Mouse (Mus musculus) limb, embryonic 14.5 days (tissue): ENCODE measurements around the gene Srms. TPM values are rescaled to one million over a fixed set of nuclear protein-coding genes. Genes with fewer than 3 reads are reported as not detected.

ENCODE experiments used
- ATAC-seq: fragments of 200-750 bp; cut with Nextera tagmentation; 2 replicates; pipeline ENCODE4 v1.8.0; 2017; ENCODE audit warnings: low read depth, moderate number of reproducible peaks, moderate TSS enrichment; ENCODE audit not compliant: low FRiP score
- DNase-seq: peaks from one replicate; pipeline ENCODE4 v3.0.0-alpha.2; 2015; ENCODE audit warnings: low spot score
- H3K27ac ChIP-seq: fragments of 300-500 bp; sonication (generic); replicated peaks from 2 replicates; pipeline ENCODE4 v1.5.1; 2014; ENCODE audit warnings: low read depth, mild to moderate bottlenecking, low read length, moderate library complexity, mixed read lengths
- H3K27me3 ChIP-seq: fragments of 300-500 bp; sonication (generic); 2 replicates; pipeline ENCODE4 v1.6.1; 2014; ENCODE audit warnings: low read length, mixed read lengths; ENCODE audit not compliant: control insufficient read depth, insufficient read depth
- H3K36me3 ChIP-seq: fragments of 300-500 bp; sonication (generic); 2 replicates; pipeline ENCODE4 v1.6.1; 2014; ENCODE audit warnings: mild to moderate bottlenecking, low read length, moderate library complexity, mixed read lengths; ENCODE audit not compliant: control insufficient read depth, insufficient read depth
- H3K4me1 ChIP-seq: fragments of 300-500 bp; sonication (generic); 2 replicates; pipeline ENCODE4 v1.6.1; 2014; ENCODE audit warnings: antibody characterized with exemption, low read length, mixed read lengths; ENCODE audit not compliant: control insufficient read depth, insufficient read depth
- H3K4me2 ChIP-seq: fragments of 300-500 bp; sonication (generic); replicated peaks from 2 replicates; pipeline ENCODE4 v1.6.1; 2014; ENCODE audit warnings: low read depth, mild to moderate bottlenecking, low read length, moderate library complexity; ENCODE audit not compliant: severe bottlenecking
- H3K4me3 ChIP-seq: fragments of 300-500 bp; sonication (generic); replicated peaks from 2 replicates; pipeline ENCODE4 v1.5.1; 2014; ENCODE audit warnings: low read length
- H3K9ac ChIP-seq: fragments of 300-500 bp; sonication (generic); 2 replicates; pipeline ENCODE4 v1.6.1; 2014; ENCODE audit warnings: mild to moderate bottlenecking, low read depth, low read length, moderate library complexity; ENCODE audit not compliant: severe bottlenecking
- H3K9me3 ChIP-seq: fragments of 300-500 bp; sonication (generic); 2 replicates; pipeline ENCODE4 v1.6.1; 2016; ENCODE audit warnings: low read length; ENCODE audit not compliant: control insufficient read depth
- POLR2A ChIP-seq: fragments of 200-500 bp; IDR thresholded peaks from 2 replicates; pipeline ENCODE4 v1.8.0; 2012; ENCODE audit warnings: inconsistent platforms, mild to moderate bottlenecking, moderate library complexity, borderline replicate concordance; ENCODE audit not compliant: insufficient read depth, insufficient read length; ENCODE audit errors: extremely low read depth
- WGBS: fragments of 180-500 bp; shearing (Covaris S2); extraction: QIAGEN DNeasy Blood & Tissue Kit; methylation state at CpG from one replicate; pipeline ENCODE4 v1.1.7; 2014; 5-methylcytosine and 5-hydroxymethylcytosine counted together
- polyA plus RNA-seq, 2 experiments: library from polyadenylated mRNA; depleted of rRNA in 1 of 2; stranded (reverse) in 1 of 2; unstranded in 1 of 2; fragments of >200 nt; fragmentation: Nextera tagmentation in 1 of 2; extraction: Ambion mirVana in 1 of 2; gene quantifications; 2 replicates each; pipeline versions ENCODE4 v1.2.1 to v1.2.3; 2012 to 2014

Gene Srms
- polyA plus RNA-seq, 2 experiments = 0.13 TPM; not detected in 1

GRCm38 (mm10) chr2:181187121-181188000 lies 25.6 kb downstream of the Srms start, which contains the start of gene Ppdpf:
Gene Ppdpf (plus strand): TSS chr2:181187247.
- peak within 1 kb of the TSS; percentile 66 for H3K4me2 ChIP-seq
- peaks cover 8% of the 10 kb centered on the region; the same call in 1 of the 2 replicates for H3K4me1 ChIP-seq
- no peaks in the 10 kb centered on the region for H3K27me3 ChIP-seq
- peak within 1 kb of the TSS; percentile 96 for H3K27ac ChIP-seq
- peak within 1 kb of the TSS; percentile 94 for H3K9ac ChIP-seq
- H3K36me3 ChIP-seq = peaks cover 12% of the 10 kb centered on the region; the same call in 1 of the 2 replicates
- DNase-seq = peak; percentile 94
- H3K4me3 ChIP-seq = peak within 1 kb of the TSS; percentile 70
- 0 out of 2 replicates have a peak, but pooled peaks have one; percentile 37 for TF ChIP-seq POLR2A
- ATAC-seq = peak; percentile 93
- H3K9me3 ChIP-seq = no peaks in the 10 kb centered on the region
- WGBS = under 1% methylated on average over 61 of the region's 64 CpGs

GRCm38 (mm10) chr2:181186635-181187034 lies 26.4 kb downstream of the Srms start:
- H3K4me2 ChIP-seq = peak overlapping the region; percentile 66
- H3K9me3 ChIP-seq = no peaks in the 10 kb centered on the region
- DNase-seq (peak; percentile 91), ATAC-seq (peak; percentile 86)
- H3K36me3 ChIP-seq = peaks cover 12% of the 10 kb centered on the region; the same call in 1 of the 2 replicates
- no peak for TF ChIP-seq POLR2A
- H3K4me3 ChIP-seq = peak overlapping the region; percentile 70
- WGBS = under 1% methylated on average over 14 of the region's 14 CpGs
- H3K27me3 ChIP-seq = no peaks in the 10 kb centered on the region
- peak overlapping the region; percentile 96 for H3K27ac ChIP-seq
- H3K9ac ChIP-seq = peak overlapping the region; percentile 94
- H3K4me1 ChIP-seq = peaks cover 8% of the 10 kb centered on the region; the same call in 1 of the 2 replicates

- H3K9me3 ChIP-seq = no peaks in the 10 kb centered on the region
- no peak overlapping the region for H3K27ac ChIP-seq
- no peaks in the 10 kb centered on the region for H3K4me1 ChIP-seq
- 83% methylated on average over 6 of the region's 6 CpGs for WGBS
- no peak overlapping the region for H3K9ac ChIP-seq
- no peak for DNase-seq
- no peaks in the 10 kb centered on the region for H3K27me3 ChIP-seq
- no peak for TF ChIP-seq POLR2A
- no peak for ATAC-seq
- no peak overlapping the region for H3K4me2 ChIP-seq
- no peaks in the 10 kb centered on the region for H3K36me3 ChIP-seq
- no peak overlapping the region for H3K4me3 ChIP-seq
Measured at GRCm38 (mm10) chr2:181180898-181181297, 32.1 kb downstream of the Srms start.

GRCm38 (mm10) chr2:181178471-181178870 lies 34.5 kb downstream of the Srms start:
- no peak overlapping the region for H3K27ac ChIP-seq
- ATAC-seq (no peak), DNase-seq (no peak)
- TF ChIP-seq POLR2A = no peak
- no peaks in the 10 kb centered on the region for H3K36me3 ChIP-seq
- no peak overlapping the region for H3K4me3 ChIP-seq
- H3K9ac ChIP-seq = no peak overlapping the region
- no peak overlapping the region for H3K4me2 ChIP-seq
- no peaks in the 10 kb centered on the region for H3K9me3 ChIP-seq
- WGBS = 80% methylated on average over 5 of the region's 5 CpGs
- no peaks in the 10 kb centered on the region for H3K27me3 ChIP-seq
- no peaks in the 10 kb centered on the region for H3K4me1 ChIP-seq

GRCm38 (mm10) chr2:181178015-181178414 lies 35.0 kb downstream of the Srms start:
- Histone ChIP-seq H3K27me3 (no peaks in the 10 kb centered on the region), H3K36me3 (no peaks in the 10 kb centered on the region), H3K4me1 (no peaks in the 10 kb centered on the region), H3K9me3 (no peaks in the 10 kb centered on the region), H3K27ac (no peak overlapping the region), H3K4me3 (no peak overlapping the region), H3K9ac (no peak overlapping the region), H3K4me2 (no peak overlapping the region)
- TF ChIP-seq POLR2A = no peak
- ATAC-seq = no peak
- no peak for DNase-seq
- WGBS = 78% methylated on average over 3 of the region's 3 CpGs
